ENCODE assay signal across 8 mouse cellular contexts in genomic region chr12:76822002-76822650, GRCm38 (mm10). TPM values are rescaled to one million over a fixed set of nuclear protein-coding genes. Genes with fewer than 3 reads are reported as not detected.
DNase-seq lines count a peak whose midpoint lies in the region; ATAC-seq and TF ChIP-seq lines count a peak whose summit lies in the region.

No protein-coding gene starts in this region.

- peak overlapping the region; percentile 75 for H3K9ac ChIP-seq in forebrain, embryonic 12.5 days
- H3K9ac ChIP-seq in hindbrain, embryonic 16.5 days (ENCODE audit: low read depth, low read length) = peak overlapping the region; percentile 91
- H3K9ac ChIP-seq in liver, adult 2 months (ENCODE audit: low read depth, low read length) = peak overlapping the region; percentile 45
- peak overlapping the region; percentile 88 for H3K9ac ChIP-seq in neural tube, embryonic 14.5 days (replicated peaks; ENCODE audit: low read depth, low read length)

- H3K36me3 ChIP-seq in testis, adult 2 months (ENCODE audit: control insufficient read depth, insufficient read depth, low read length) = no peaks in the 10 kb centered on the region
- H3K36me3 ChIP-seq in forebrain, embryonic 12.5 days (replicated peaks) = no peaks in the 10 kb centered on the region
- H3K36me3 ChIP-seq in hindbrain, embryonic 16.5 days (ENCODE audit: control insufficient read depth, insufficient read depth, low read length) = no peaks in the 10 kb centered on the region
- H3K36me3 ChIP-seq in liver, adult 2 months (ENCODE audit: control insufficient read depth, insufficient read depth, low read length) = no peaks in the 10 kb centered on the region
- no peaks in the 10 kb centered on the region for H3K36me3 ChIP-seq in neural tube, embryonic 14.5 days (ENCODE audit: control insufficient read depth, insufficient read depth, low read length)

- H3K4me2 ChIP-seq in forebrain, embryonic 12.5 days = peak overlapping the region; percentile 90
- H3K4me2 ChIP-seq in hindbrain, embryonic 16.5 days (ENCODE audit: low read length) = peak overlapping the region; percentile 79
- H3K4me2 ChIP-seq in neural tube, embryonic 14.5 days (ENCODE audit: low read depth, low read length) = peak overlapping the region; percentile 64

- no peaks in the 10 kb centered on the region for H3K27me3 ChIP-seq in testis, adult 2 months (ENCODE audit: control insufficient read depth, insufficient read depth, low read length)
- peaks cover 55% of the 10 kb centered on the region for H3K27me3 ChIP-seq in forebrain, embryonic 12.5 days
- no peaks in the 10 kb centered on the region for H3K27me3 ChIP-seq in hindbrain, embryonic 16.5 days (replicated peaks; ENCODE audit: control insufficient read depth, insufficient read depth, low read length)
- H3K27me3 ChIP-seq in liver, adult 2 months (ENCODE audit: control insufficient read depth, insufficient read depth, low read length) = peaks cover 16% of the 10 kb centered on the region
- peaks cover 2% of the 10 kb centered on the region; the same call in 1 of the 2 replicates for H3K27me3 ChIP-seq in neural tube, embryonic 14.5 days (ENCODE audit: control insufficient read depth, insufficient read depth, low read length)

- under 1% methylated on average over 63 of the region's 66 CpGs for WGBS in forebrain, embryonic 12.5 days
- under 1% methylated on average over 23 of the region's 66 CpGs for WGBS in hindbrain, embryonic 16.5 days
- 3% methylated on average over 55 of the region's 66 CpGs for WGBS in liver, adult 2 months
- WGBS in neural tube, embryonic 14.5 days = under 1% methylated on average over 40 of the region's 66 CpGs

- no peaks in the 10 kb centered on the region for H3K79me2 ChIP-seq in liver, adult 2 months (ENCODE audit: control insufficient read depth, insufficient read depth, low read length)

- no peak for DNase-seq in testis, postnatal 10 days (ENCODE audit: low spot score)
- DNase-seq in brain, embryonic 14.5 days (ENCODE audit: low read depth) = peak; percentile 59
- no peak for DNase-seq in liver, adult 2 months (ENCODE audit: extremely low read depth, low read depth, low spot score)
- no peak for DNase-seq in spleen, adult 12 weeks (ENCODE audit: low spot score)

- peak overlapping the region; percentile 70 for H3K4me3 ChIP-seq in testis, adult 2 months (ENCODE audit: control insufficient read depth, low read depth, low read length)
- H3K4me3 ChIP-seq in forebrain, embryonic 12.5 days (replicated peaks) = peak overlapping the region; percentile 69
- H3K4me3 ChIP-seq in hindbrain, embryonic 16.5 days (ENCODE audit: low read length) = peak overlapping the region; percentile 62
- peak overlapping the region; percentile 57; the same call in 1 of the 2 replicates for H3K4me3 ChIP-seq in liver, adult 2 months (ENCODE audit: insufficient read depth, low read depth, low read length)
- peak overlapping the region; percentile 78 for H3K4me3 ChIP-seq in neural tube, embryonic 14.5 days (ENCODE audit: low read depth, low read length)

- H3K27ac ChIP-seq in testis, adult 2 months (ENCODE audit: control insufficient read depth, insufficient read depth, low read depth, low read length) = no peak overlapping the region
- peak overlapping the region; percentile 56; the same call in 1 of the 2 replicates for H3K27ac ChIP-seq in forebrain, embryonic 12.5 days
- H3K27ac ChIP-seq in hindbrain, embryonic 16.5 days (ENCODE audit: low read depth, low read length) = peak overlapping the region; percentile 80
- no peak overlapping the region for H3K27ac ChIP-seq in liver, adult 2 months (replicated peaks; ENCODE audit: insufficient read depth, low read depth, low read length)
- peak overlapping the region; percentile 80 for H3K27ac ChIP-seq in neural tube, embryonic 14.5 days (ENCODE audit: low read depth, low read length)

- TF ChIP-seq CTCF in testis, adult 2 months (IDR thresholded peaks at IDR 0.05; ENCODE audit: control insufficient read depth, insufficient read depth, insufficient replicate concordance, low read depth, low read length) = no peak
- no peak for TF ChIP-seq CTCF in brain, embryonic 14.5 days (IDR thresholded peaks at IDR 0.05; ENCODE audit: borderline replicate concordance, extremely low read depth, insufficient read depth, insufficient read length)
- TF ChIP-seq CTCF in liver, adult 2 months (IDR thresholded peaks at IDR 0.05; ENCODE audit: low read depth, low read length) = no peak

- no peak for TF ChIP-seq POLR2A in testis, adult 2 months (IDR thresholded peaks at IDR 0.05; ENCODE audit: control insufficient read depth, low read depth, low read length)
- peak; percentile 64; the same call in 1 of the 2 replicates for TF ChIP-seq POLR2A in brain, embryonic 14.5 days (IDR thresholded peaks at IDR 0.05; ENCODE audit: borderline replicate concordance, extremely low read depth, insufficient read depth, insufficient read length, poor library complexity, severe bottlenecking)
- TF ChIP-seq POLR2A in liver, adult 2 months (IDR thresholded peaks at IDR 0.05; ENCODE audit: extremely low read depth, insufficient read depth, low read length) = no peak

- H3K9me3 ChIP-seq in forebrain, embryonic 12.5 days = no peaks in the 10 kb centered on the region
- no peaks in the 10 kb centered on the region for H3K9me3 ChIP-seq in hindbrain, embryonic 16.5 days (ENCODE audit: control insufficient read depth, low read length)
- no peaks in the 10 kb centered on the region for H3K9me3 ChIP-seq in neural tube, embryonic 14.5 days (ENCODE audit: control insufficient read depth, low read length)

- peak; percentile 85 for ATAC-seq in forebrain, embryonic 12.5 days (ENCODE audit: low FRiP score)
- ATAC-seq in hindbrain, embryonic 16.5 days = peak; percentile 75
- ATAC-seq in neural tube, embryonic 14.5 days (ENCODE audit: low read depth) = peak; percentile 81

- peaks cover 12% of the 10 kb centered on the region for H3K4me1 ChIP-seq in testis, adult 2 months (ENCODE audit: control insufficient read depth, insufficient read depth, low read length)
- H3K4me1 ChIP-seq in forebrain, embryonic 12.5 days = peaks cover 34% of the 10 kb centered on the region
- H3K4me1 ChIP-seq in hindbrain, embryonic 16.5 days (ENCODE audit: control insufficient read depth, insufficient read depth, low read depth, low read length) = peaks cover 29% of the 10 kb centered on the region
- 0 out of 2 replicates have a peak, but pooled peaks cover 3% of the 10 kb centered on the region for H3K4me1 ChIP-seq in liver, adult 2 months (ENCODE audit: control insufficient read depth, insufficient read depth, low read length)
- H3K4me1 ChIP-seq in neural tube, embryonic 14.5 days (ENCODE audit: control insufficient read depth, insufficient read depth, low read length) = peaks cover 13% of the 10 kb centered on the region; the same call in 1 of the 2 replicates

RNA-seq across cellular contexts. Expression of gene Rab15, which starts 0.6 kb away (rescaled TPM):
- 0.32 and 0.90 TPM in 2 replicates for polyA plus RNA-seq in testis, adult 2 months (2012; rRNA removed)
- polyA plus RNA-seq in brain, embryonic 14.5 days (2012; rRNA removed) = 27.4 and 37.6 TPM in 2 replicates
- 11.8 and 13.8 TPM in 2 replicates for polyA plus RNA-seq in forebrain, embryonic 12.5 days (2016; fragmentation: Nextera tagmentation; extraction: Ambion mirVana)
- 59.2 and 59.9 TPM in 2 replicates for polyA plus RNA-seq in hindbrain, embryonic 16.5 days (2015; fragmentation: Nextera tagmentation; extraction: Ambion mirVana)
- 0.20 TPM in 1 of 2 replicates, not detected in the other for total RNA-seq in liver, adult 2 months (2014; rRNA removed)
- 0.11 TPM in 1 of 2 replicates, not detected in the other for polyA plus RNA-seq in liver, adult 2 months (2012; rRNA removed)
- 22.3 and 29.9 TPM in 2 replicates for polyA plus RNA-seq in neural tube, embryonic 14.5 days (2014; fragmentation: Nextera tagmentation; extraction: Ambion mirVana)

RNA-seq across cellular contexts. Expression of gene Gpx2, which starts 26.8 kb away (rescaled TPM):
- 0.12 TPM in 1 of 2 replicates, not detected in the other for polyA plus RNA-seq in testis, adult 2 months (2012; rRNA removed)
- polyA plus RNA-seq in brain, embryonic 14.5 days (2012; rRNA removed) = 0.15 and 0.22 TPM in 2 replicates
- polyA plus RNA-seq in forebrain, embryonic 12.5 days (2016; fragmentation: Nextera tagmentation; extraction: Ambion mirVana) = 0.33 and 1.2 TPM in 2 replicates
- polyA plus RNA-seq in hindbrain, embryonic 16.5 days (2015; fragmentation: Nextera tagmentation; extraction: Ambion mirVana) = 0.20 and 0.67 TPM in 2 replicates
- 0.09 TPM in 1 of 2 replicates, not detected in the other for total RNA-seq in liver, adult 2 months (2014; rRNA removed)
- polyA plus RNA-seq in liver, adult 2 months (2012; rRNA removed) = 0.15 and 0.21 TPM in 2 replicates
- not detected in 2 replicates for polyA plus RNA-seq in neural tube, embryonic 14.5 days (2014; fragmentation: Nextera tagmentation; extraction: Ambion mirVana)

RNA-seq across cellular contexts. Expression of gene Fntb, which starts 56.7 kb away (rescaled TPM):
- 9.2 and 9.9 TPM in 2 replicates for polyA plus RNA-seq in testis, adult 2 months (2012; rRNA removed)
- polyA plus RNA-seq in brain, embryonic 14.5 days (2012; rRNA removed) = 40.0 and 41.1 TPM in 2 replicates
- 35.2 and 37.3 TPM in 2 replicates for polyA plus RNA-seq in forebrain, embryonic 12.5 days (2016; fragmentation: Nextera tagmentation; extraction: Ambion mirVana)
- polyA plus RNA-seq in hindbrain, embryonic 16.5 days (2015; fragmentation: Nextera tagmentation; extraction: Ambion mirVana) = 41.7 and 47.8 TPM in 2 replicates
- 1.4 and 1.7 TPM in 2 replicates for total RNA-seq in liver, adult 2 months (2014; rRNA removed)
- 5.2 and 6.5 TPM in 2 replicates for polyA plus RNA-seq in liver, adult 2 months (2012; rRNA removed)
- polyA plus RNA-seq in neural tube, embryonic 14.5 days (2014; fragmentation: Nextera tagmentation; extraction: Ambion mirVana) = 40.2 and 44.0 TPM in 2 replicates

RNA-seq across cellular contexts. Expression of gene Churc1, which starts 56.8 kb away (rescaled TPM):
- polyA plus RNA-seq in testis, adult 2 months (2012; rRNA removed) = 38.1 and 51.6 TPM in 2 replicates
- 61.9 and 63.6 TPM in 2 replicates for polyA plus RNA-seq in brain, embryonic 14.5 days (2012; rRNA removed)
- 70.1 and 79.0 TPM in 2 replicates for polyA plus RNA-seq in forebrain, embryonic 12.5 days (2016; fragmentation: Nextera tagmentation; extraction: Ambion mirVana)
- 135 and 139 TPM in 2 replicates for polyA plus RNA-seq in hindbrain, embryonic 16.5 days (2015; fragmentation: Nextera tagmentation; extraction: Ambion mirVana)
- total RNA-seq in liver, adult 2 months (2014; rRNA removed) = 94.0 and 99.2 TPM in 2 replicates
- 51.8 and 54.8 TPM in 2 replicates for polyA plus RNA-seq in liver, adult 2 months (2012; rRNA removed)
- 150 and 179 TPM in 2 replicates for polyA plus RNA-seq in neural tube, embryonic 14.5 days (2014; fragmentation: Nextera tagmentation; extraction: Ambion mirVana)

Comparison
In these comparisons a context has a peak if more than half of its experiments do, and no peak if none do; other contexts are left out.
1. H3K27ac ChIP-seq: peak in forebrain, embryonic 12.5 days (single experiment), hindbrain, embryonic 16.5 days (single experiment) and neural tube, embryonic 14.5 days (single experiment); none in testis, adult 2 months (single experiment) and liver, adult 2 months (single experiment).
2. Peak in every context shown above with its lines, with median percentiles within 50 percentile points of each other: H3K4me3 ChIP-seq, ATAC-seq, H3K4me2 ChIP-seq and H3K9ac ChIP-seq.